Mouse (Mus musculus) bone marrow macrophage, adult 2 months (primary cell): ENCODE data around the gene Col4a2.

Experiments
- CTCF ChIP-seq: IDR thresholded peaks from 2 replicates; pipeline ENCODE4 v1.5.1; 2012; ENCODE audit warnings: low read depth, mild to moderate bottlenecking, low read length, moderate library complexity
- POLR2A ChIP-seq: IDR thresholded peaks from 2 replicates; pipeline ENCODE4 v1.6.1; 2012; ENCODE audit warnings: mild to moderate bottlenecking, low read depth, low read length, borderline replicate concordance

DNA sequence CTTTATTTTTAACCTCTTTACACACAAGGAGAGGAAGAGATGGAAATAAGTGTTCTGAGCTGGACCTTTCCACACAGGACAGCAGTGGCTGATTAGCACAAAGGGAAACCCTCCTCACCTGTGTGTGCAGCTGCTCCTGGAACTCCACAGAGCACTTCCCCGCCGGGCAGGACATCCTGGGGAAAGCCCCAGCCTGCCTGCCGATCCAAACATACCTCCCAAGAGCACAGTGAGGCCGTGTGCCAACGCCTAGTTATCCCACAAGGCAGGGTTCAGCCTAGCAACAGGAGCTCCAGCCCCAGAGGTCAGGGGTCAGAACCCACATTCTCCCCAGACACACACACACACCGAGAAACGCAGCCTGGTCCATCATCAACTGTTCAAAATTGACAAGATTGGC, 83.5 kb downstream of the Col4a2 start:
- TF ChIP-seq CTCF (no peak), POLR2A (no peak)
